ENCODE assay signal across 8 mouse cellular contexts in the genomic region with DNA sequence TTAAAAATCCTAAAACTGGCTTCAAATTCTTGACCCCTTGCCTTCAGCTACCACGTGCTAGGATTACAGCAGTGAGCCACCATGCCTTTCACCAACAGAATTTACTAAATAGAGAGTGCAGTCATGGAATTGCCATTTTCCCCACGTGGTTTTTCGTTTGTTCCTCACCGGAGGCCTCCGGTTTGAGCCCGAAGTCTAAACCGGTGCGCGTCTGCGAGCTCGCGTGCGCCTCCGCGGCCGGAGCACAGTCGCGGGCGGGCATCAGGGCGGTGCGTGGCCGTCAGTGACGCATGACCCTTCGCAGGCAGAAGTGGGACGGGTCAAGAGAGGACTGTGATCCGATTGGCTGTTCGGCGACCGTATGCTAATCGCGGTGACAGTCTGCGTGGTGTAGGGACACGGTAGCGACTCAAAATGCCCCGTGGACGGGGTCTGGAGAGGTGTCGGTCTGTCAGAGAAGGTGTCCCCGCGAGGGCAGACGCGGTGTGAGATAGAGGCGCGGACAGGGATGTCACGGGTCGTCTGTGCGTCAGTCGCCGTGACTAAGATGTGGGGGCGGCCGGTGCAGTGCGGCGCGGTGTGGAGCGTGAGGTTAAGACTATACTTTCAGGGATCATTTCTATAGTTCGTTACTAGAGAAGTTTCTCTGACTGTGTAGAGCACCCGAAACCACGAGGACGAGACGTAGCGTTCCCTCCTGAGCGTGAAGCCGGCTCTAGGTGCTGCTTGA. TPM values are rescaled to one million over a fixed set of nuclear protein-coding genes. Genes with fewer than 3 reads are reported as not detected.
DNase-seq lines count a peak whose midpoint lies in the region; ATAC-seq and TF ChIP-seq lines count a peak whose summit lies in the region.
"Not testable (repeated sequence)": the region's sequence is repeated elsewhere in the genome, so short reads cannot be mapped to it uniquely, and the experiment has no call there.

No protein-coding gene starts in this region.

- H3K4me2 ChIP-seq in forebrain, embryonic 12.5 days: peak overlapping the region; percentile 53
- peak overlapping the region; percentile 74 for H3K4me2 ChIP-seq in heart, embryonic 16.5 days (ENCODE audit: low read depth, low read length)
- peak overlapping the region; percentile 76 for H3K4me2 ChIP-seq in liver, embryonic 14.5 days (ENCODE audit: low read depth)
- H3K4me2 ChIP-seq in stomach, embryonic 15.5 days: peak overlapping the region; percentile 65

- peak overlapping the region; percentile 44; the same call in 1 of the 2 replicates for H3K9ac ChIP-seq in forebrain, embryonic 12.5 days
- peak overlapping the region; percentile 70 for H3K9ac ChIP-seq in heart, embryonic 16.5 days (ENCODE audit: low read length)
- H3K9ac ChIP-seq in liver, embryonic 14.5 days (replicated peaks): peak overlapping the region; percentile 63
- H3K9ac ChIP-seq in stomach, embryonic 15.5 days: peak overlapping the region; percentile 19; the same call in 1 of the 2 replicates

- not testable (repeated sequence) for H3K36me3 ChIP-seq in forebrain, embryonic 12.5 days (replicated peaks); heart, embryonic 16.5 days (ENCODE audit: control insufficient read depth, insufficient read depth); liver, embryonic 14.5 days (replicated peaks; ENCODE audit: control insufficient read depth, insufficient read depth, low read depth); stomach, embryonic 15.5 days

- H3K27ac ChIP-seq in forebrain, embryonic 12.5 days: peak overlapping the region; percentile 62; the same call in 1 of the 2 replicates
- H3K27ac ChIP-seq in heart, embryonic 16.5 days (ENCODE audit: low read length): peak overlapping the region; percentile 52; the same call in 1 of the 2 replicates
- H3K27ac ChIP-seq in liver, embryonic 14.5 days: peak overlapping the region; percentile 33; the same call in 1 of the 2 replicates
- 0 out of 2 replicates have a peak overlapping the region, but pooled peaks have one; percentile 63 for H3K27ac ChIP-seq in stomach, embryonic 15.5 days

- H3K4me3 ChIP-seq in forebrain, embryonic 12.5 days (replicated peaks): peak overlapping the region; percentile 33
- H3K4me3 ChIP-seq in heart, embryonic 16.5 days (ENCODE audit: low read length): peak overlapping the region; percentile 48
- peak overlapping the region; percentile 35 to 40; a peak in 3 of 4 replicates for H3K4me3 ChIP-seq in liver, embryonic 14.5 days (ENCODE audit: insufficient read depth in 1 of 2, low read depth in 2 of 2, low read length in 2 of 2)
- H3K4me3 ChIP-seq in stomach, embryonic 15.5 days (replicated peaks): peak overlapping the region; percentile 27

- 0 out of 2 replicates have a peak, but pooled peaks have one; percentile 28 for TF ChIP-seq CTCF in liver, embryonic 14.5 days (IDR thresholded peaks at IDR 0.05; ENCODE audit: low read depth)

- under 1% methylated on average over 33 of the region's 62 CpGs for WGBS in forebrain, embryonic 12.5 days
- under 1% methylated on average over 32 of the region's 62 CpGs for WGBS in heart, embryonic 16.5 days
- WGBS in liver, embryonic 14.5 days (ENCODE audit: insufficient replicate concordance): under 1% methylated on average over 31 of the region's 62 CpGs
- WGBS in stomach, embryonic 15.5 days: under 1% methylated on average over 33 of the region's 62 CpGs

- H3K4me1 ChIP-seq in forebrain, embryonic 12.5 days; heart, embryonic 16.5 days (ENCODE audit: control insufficient read depth, insufficient read depth, low read length); liver, embryonic 14.5 days (replicated peaks; ENCODE audit: control insufficient read depth in 2 of 2, insufficient read depth in 2 of 2, low read length in 1 of 2); stomach, embryonic 15.5 days: not testable (repeated sequence)

- not testable (repeated sequence) for H3K9me3 ChIP-seq in forebrain, embryonic 12.5 days; heart, embryonic 16.5 days (replicated peaks; ENCODE audit: control insufficient read depth, low read length); liver, embryonic 14.5 days (ENCODE audit: control insufficient read depth, low read length); stomach, embryonic 15.5 days

- peak; percentile 86 for DNase-seq in CD4-positive, CD25-positive, alpha-beta regulatory T cell, adult 2 months (ENCODE audit: low read depth, low spot score)
- DNase-seq in c-Kit-positive CD71-positive TER-119-positive erythroid progenitor cells, embryonic 14.5 days (ENCODE audit: low spot score): peak; percentile 65
- DNase-seq in kidney, postnatal 25 days: peak; percentile 70 to 90
- DNase-seq in liver, embryonic 14.5 days (ENCODE audit: low read depth in 3 of 3, low spot score in 3 of 3): peak; percentile 54 to 63 (median 61)
- DNase-seq in neural tube, embryonic 10.5 days (ENCODE audit: extremely low spot score, low spot score): peak; percentile 77

- not testable (repeated sequence) for TF ChIP-seq EP300 in liver, embryonic 14.5 days (IDR thresholded peaks at IDR 0.05; ENCODE audit: low read depth)

- peaks cover 17% of the 10 kb centered on the region for H3K27me3 ChIP-seq in forebrain, embryonic 12.5 days
- H3K27me3 ChIP-seq in heart, embryonic 16.5 days (ENCODE audit: control insufficient read depth, insufficient read depth, low read length); liver, embryonic 14.5 days (ENCODE audit: control insufficient read depth, insufficient read depth, low read length); stomach, embryonic 15.5 days (replicated peaks): not testable (repeated sequence)

- ATAC-seq in forebrain, embryonic 12.5 days (ENCODE audit: low FRiP score): peak; percentile 98
- peak; percentile 99 for ATAC-seq in heart, embryonic 16.5 days (replicated peaks; ENCODE audit: extremely low read depth, insufficient read depth, low FRiP score)
- peak; percentile 92 for ATAC-seq in liver, embryonic 14.5 days (ENCODE audit: insufficient read depth)
- ATAC-seq in stomach, embryonic 15.5 days (ENCODE audit: insufficient read depth, low FRiP score, low read depth): peak; percentile 98

RNA-seq across cellular contexts. Expression of a gene that starts 37.9 kb away (rescaled TPM):
- 0.35 and 0.42 TPM in 2 replicates for polyA plus RNA-seq in forebrain, embryonic 12.5 days (2016; fragmentation: Nextera tagmentation; extraction: Ambion mirVana)
- 0.06 and 0.42 TPM in 2 replicates for polyA plus RNA-seq in heart, embryonic 16.5 days (2015; fragmentation: Nextera tagmentation; extraction: Ambion mirVana)
- polyA plus RNA-seq in liver, embryonic 14.5 days (2012; rRNA removed): 0.01 and 0.06 TPM in 2 replicates
- not detected in 2 replicates for polyA plus RNA-seq in liver, embryonic 14.5 days (2014; fragmentation: Nextera tagmentation; extraction: Ambion mirVana)
- 0.46 and 0.59 TPM in 2 replicates for polyA plus RNA-seq in stomach, embryonic 15.5 days (2015; fragmentation: Nextera tagmentation; extraction: Ambion mirVana)

RNA-seq across cellular contexts. Expression of a gene that starts 38.1 kb away (rescaled TPM):
- polyA plus RNA-seq in forebrain, embryonic 12.5 days (2016; fragmentation: Nextera tagmentation; extraction: Ambion mirVana): 11.8 and 12.1 TPM in 2 replicates
- polyA plus RNA-seq in heart, embryonic 16.5 days (2015; fragmentation: Nextera tagmentation; extraction: Ambion mirVana): 9.2 and 10.1 TPM in 2 replicates
- polyA plus RNA-seq in liver, embryonic 14.5 days (2012; rRNA removed): 2.0 and 4.0 TPM in 2 replicates
- polyA plus RNA-seq in liver, embryonic 14.5 days (2014; fragmentation: Nextera tagmentation; extraction: Ambion mirVana): 4.3 and 4.4 TPM in 2 replicates
- 6.3 and 6.5 TPM in 2 replicates for polyA plus RNA-seq in stomach, embryonic 15.5 days (2015; fragmentation: Nextera tagmentation; extraction: Ambion mirVana)

Comparison
In these comparisons a context has a peak if more than half of its experiments do, and no peak if none do; other contexts are left out.
1. Peak in every context shown above with its lines: DNase-seq, ATAC-seq, H3K4me3 ChIP-seq and H3K27ac ChIP-seq.
2. H3K9ac ChIP-seq: peak in every context shown above with its lines; median percentile 70 in heart, embryonic 16.5 days; 63 in liver, embryonic 14.5 days; 44 in forebrain, embryonic 12.5 days; 19 in stomach, embryonic 15.5 days.